Mouse (Mus musculus): ENCODE measurements around the gene Gabrb3. TPM values are rescaled to one million over a fixed set of nuclear protein-coding genes. Genes with fewer than 3 reads are reported as not detected.

The Gabrb3 gene
- polyA plus RNA-seq, 1 experiment from 2014 or later = 67.4 TPM

DNA sequence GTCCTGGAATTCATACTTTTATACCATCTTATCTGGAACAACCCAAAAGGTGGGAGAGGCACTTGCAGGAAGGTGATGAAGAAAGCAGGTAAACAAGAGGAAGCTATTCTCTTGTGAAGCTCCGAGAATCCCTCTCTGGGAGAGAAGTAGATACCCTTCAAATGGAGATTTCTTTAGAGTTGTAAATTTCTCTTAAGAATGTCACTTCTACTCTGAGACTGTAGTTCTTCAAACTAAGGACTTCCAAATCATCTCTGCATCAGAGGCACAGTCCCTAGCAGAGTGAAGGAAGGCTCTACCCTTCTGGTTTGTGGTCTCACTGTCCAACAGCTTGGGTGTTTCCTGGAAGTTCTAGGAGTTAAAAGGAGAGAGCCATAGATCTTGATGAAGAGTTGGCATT is 221.3 kb downstream of the Gabrb3 start:
- H3K9ac ChIP-seq (ENCODE audit: low read depth, low read length) = no peak overlapping the region
- H3K4me1 ChIP-seq (ENCODE audit: control insufficient read depth, insufficient read depth, low read length) = no peaks in the 10 kb centered on the region
- H3K9me3 ChIP-seq (replicated peaks; ENCODE audit: control insufficient read depth, low read length, poor library complexity, severe bottlenecking) = no peaks in the 10 kb centered on the region
- H3K36me3 ChIP-seq (ENCODE audit: control insufficient read depth, insufficient read depth, low read length) = no peaks in the 10 kb centered on the region
- H3K4me3 ChIP-seq (ENCODE audit: low read depth, low read length) = no peak overlapping the region
- 40% methylated on average over 1 of the region's 1 CpGs for WGBS
- no peak overlapping the region for H3K4me2 ChIP-seq (ENCODE audit: low read length)
- H3K27me3 ChIP-seq (ENCODE audit: control insufficient read depth, insufficient read depth, low read depth, low read length) = no peaks in the 10 kb centered on the region
- no peak for ATAC-seq
- H3K27ac ChIP-seq (ENCODE audit: low read length) = no peak overlapping the region

DNA sequence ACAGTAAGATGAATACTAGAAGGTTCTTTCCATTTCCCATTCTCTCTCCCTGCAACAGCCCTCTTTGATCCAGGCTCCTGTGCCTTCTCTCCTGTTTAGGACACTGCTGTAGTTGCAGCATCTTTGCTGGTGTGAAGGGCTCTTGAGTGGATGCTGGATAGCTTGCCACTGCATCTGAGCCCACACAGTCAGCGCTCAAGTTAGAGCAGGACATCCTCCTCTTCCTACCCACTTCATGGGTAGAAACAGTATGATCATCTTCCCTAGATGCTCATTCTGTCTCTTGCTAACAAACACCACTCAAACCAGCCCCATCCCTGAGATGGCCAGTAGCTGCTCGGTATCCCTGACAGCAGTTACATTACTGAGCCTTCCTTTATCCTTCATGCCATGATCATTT is 227.9 kb downstream of the Gabrb3 start:
- Histone ChIP-seq H3K9me3 (replicated peaks; ENCODE audit: control insufficient read depth, low read length, poor library complexity, severe bottlenecking) (no peaks in the 10 kb centered on the region), H3K4me3 (ENCODE audit: low read depth, low read length) (no peak overlapping the region), H3K9ac (ENCODE audit: low read depth, low read length) (no peak overlapping the region), H3K27ac (ENCODE audit: low read length) (no peak overlapping the region), H3K4me1 (ENCODE audit: control insufficient read depth, insufficient read depth, low read length) (no peaks in the 10 kb centered on the region), H3K36me3 (ENCODE audit: control insufficient read depth, insufficient read depth, low read length) (no peaks in the 10 kb centered on the region), H3K27me3 (ENCODE audit: control insufficient read depth, insufficient read depth, low read depth, low read length) (no peaks in the 10 kb centered on the region), H3K4me2 (ENCODE audit: low read length) (no peak overlapping the region)
- 88% methylated on average over 2 of the region's 2 CpGs for WGBS
- ATAC-seq = no peak

DNA sequence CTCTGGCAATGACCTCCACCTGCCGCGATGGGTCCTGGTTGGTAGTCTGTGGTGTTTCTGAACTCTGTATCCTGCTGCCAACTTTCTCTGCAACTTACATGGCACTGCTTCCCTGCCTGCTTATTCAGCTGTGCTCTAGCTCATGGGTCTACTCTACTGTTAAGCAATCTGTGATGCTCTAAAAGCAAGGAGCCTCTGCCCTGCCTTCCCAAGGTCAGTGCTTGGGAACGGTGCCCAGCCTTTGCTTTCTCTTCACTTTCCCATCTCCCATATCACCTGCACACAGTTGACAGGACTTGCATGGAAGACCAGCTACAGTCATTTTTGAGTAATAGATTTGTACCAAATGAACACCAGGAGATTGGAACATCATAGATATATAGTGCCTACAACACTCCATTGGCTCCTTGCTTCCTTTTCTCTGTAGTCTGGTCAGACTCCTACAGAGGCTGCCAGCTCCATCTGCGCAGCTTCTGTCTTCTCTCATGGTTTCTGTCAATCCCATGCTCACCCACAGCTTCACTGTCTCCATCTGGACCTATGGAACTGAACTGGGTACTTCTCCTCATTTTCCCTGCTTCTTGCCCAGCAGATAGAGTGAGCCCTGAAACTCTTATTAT is 228.8 kb downstream of the Gabrb3 start:
- H3K9me3 ChIP-seq (replicated peaks; ENCODE audit: control insufficient read depth, low read length, poor library complexity, severe bottlenecking) = no peaks in the 10 kb centered on the region
- H3K4me1 ChIP-seq (ENCODE audit: control insufficient read depth, insufficient read depth, low read length) = no peaks in the 10 kb centered on the region
- no peak overlapping the region for H3K27ac ChIP-seq (ENCODE audit: low read length)
- WGBS = 92% methylated on average over 4 of the region's 4 CpGs
- H3K36me3 ChIP-seq (ENCODE audit: control insufficient read depth, insufficient read depth, low read length) = no peaks in the 10 kb centered on the region
- H3K4me2 ChIP-seq (ENCODE audit: low read length) = no peak overlapping the region
- H3K9ac ChIP-seq (ENCODE audit: low read depth, low read length) = no peak overlapping the region
- no peaks in the 10 kb centered on the region for H3K27me3 ChIP-seq (ENCODE audit: control insufficient read depth, insufficient read depth, low read depth, low read length)
- no peak overlapping the region for H3K4me3 ChIP-seq (ENCODE audit: low read depth, low read length)
- no peak for ATAC-seq

DNA sequence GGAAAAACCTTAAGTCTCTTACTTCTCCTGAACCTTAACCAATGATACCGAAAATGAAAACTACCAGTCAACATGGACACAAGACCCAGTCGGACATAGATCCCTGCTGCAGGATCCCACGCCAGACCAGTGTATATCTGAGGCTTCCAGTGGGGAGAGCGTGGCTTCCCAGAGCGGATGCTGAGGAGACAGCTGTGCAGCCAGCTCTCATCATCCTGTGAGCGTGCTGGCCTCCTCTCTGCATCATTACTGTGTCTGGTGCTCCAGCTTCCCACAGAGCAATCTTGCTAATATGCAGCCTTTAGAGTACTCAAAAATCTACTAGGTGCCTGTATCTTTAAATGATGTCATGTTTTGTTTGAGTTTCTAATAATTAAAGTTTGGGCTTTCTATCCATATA is 257.9 kb downstream of the Gabrb3 start:
- H3K9me3 ChIP-seq (replicated peaks; ENCODE audit: control insufficient read depth, low read length, poor library complexity, severe bottlenecking) = no peaks in the 10 kb centered on the region
- H3K4me2 ChIP-seq (ENCODE audit: low read length) = no peak overlapping the region
- H3K36me3 ChIP-seq (ENCODE audit: control insufficient read depth, insufficient read depth, low read length) = no peaks in the 10 kb centered on the region
- peak; percentile 46; the same call in 1 of the 2 replicates for ATAC-seq
- WGBS = 69% methylated on average over 6 of the region's 6 CpGs
- H3K4me3 ChIP-seq (ENCODE audit: low read depth, low read length) = no peak overlapping the region
- H3K27ac ChIP-seq (ENCODE audit: low read length) = no peak overlapping the region
- H3K4me1 ChIP-seq (ENCODE audit: control insufficient read depth, insufficient read depth, low read length) = peaks cover 3% of the 10 kb centered on the region; the same call in 1 of the 2 replicates
- H3K9ac ChIP-seq (ENCODE audit: low read depth, low read length) = no peak overlapping the region
- no peaks in the 10 kb centered on the region for H3K27me3 ChIP-seq (ENCODE audit: control insufficient read depth, insufficient read depth, low read depth, low read length)

DNA sequence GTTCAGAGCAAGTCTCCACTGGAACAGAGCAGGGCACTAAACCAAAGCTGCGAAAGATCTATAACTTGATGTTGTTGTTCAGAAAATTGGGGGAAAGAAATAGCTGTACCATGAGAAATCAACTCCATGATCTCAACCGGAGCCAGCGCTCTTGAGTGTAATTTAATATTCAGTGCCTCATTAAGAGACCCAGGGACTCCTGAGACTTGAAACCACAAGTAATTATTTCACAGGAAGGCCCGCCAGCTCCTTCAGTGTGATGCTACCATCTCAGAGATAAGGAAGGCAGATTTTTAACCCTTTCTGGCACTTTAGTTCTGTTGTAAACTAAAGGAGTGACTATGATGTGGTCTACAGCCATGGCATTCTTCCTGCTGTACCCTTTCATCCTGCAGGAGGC is 270.3 kb downstream of the Gabrb3 start:
- Histone ChIP-seq H3K4me3 (ENCODE audit: low read depth, low read length) (no peak overlapping the region), H3K4me2 (ENCODE audit: low read length) (no peak overlapping the region), H3K27ac (ENCODE audit: low read length) (no peak overlapping the region), H3K9me3 (replicated peaks; ENCODE audit: control insufficient read depth, low read length, poor library complexity, severe bottlenecking) (no peaks in the 10 kb centered on the region), H3K36me3 (ENCODE audit: control insufficient read depth, insufficient read depth, low read length) (no peaks in the 10 kb centered on the region), H3K27me3 (ENCODE audit: control insufficient read depth, insufficient read depth, low read depth, low read length) (no peaks in the 10 kb centered on the region), H3K4me1 (ENCODE audit: control insufficient read depth, insufficient read depth, low read length) (no peaks in the 10 kb centered on the region), H3K9ac (ENCODE audit: low read depth, low read length) (no peak overlapping the region)
- no peak for ATAC-seq
- WGBS = 63% methylated on average over 4 of the region's 4 CpGs

DNA sequence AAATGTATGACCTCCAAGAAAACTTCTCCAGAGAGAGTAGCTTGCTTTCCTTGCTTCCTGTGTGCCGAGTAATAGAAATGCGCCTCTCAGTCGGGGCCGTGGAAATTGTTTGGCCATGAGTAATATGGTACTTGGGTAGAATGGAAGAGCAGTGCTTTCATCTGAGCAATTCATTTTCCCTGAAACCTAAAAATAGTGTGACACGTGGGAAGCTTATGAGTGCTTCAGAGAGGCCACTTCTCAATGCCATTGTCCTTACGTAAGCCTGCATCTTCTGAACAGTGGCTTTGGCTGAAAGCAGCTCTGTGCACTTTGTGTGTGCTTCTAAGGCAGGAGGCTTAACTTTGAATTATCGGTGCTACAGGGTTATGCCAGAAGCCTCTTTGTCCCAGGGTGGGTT is 280.9 kb downstream of the Gabrb3 start:
- 56% methylated on average over 7 of the region's 7 CpGs for WGBS
- peak; percentile 72; the same call in 1 of the 2 replicates for ATAC-seq

DNA sequence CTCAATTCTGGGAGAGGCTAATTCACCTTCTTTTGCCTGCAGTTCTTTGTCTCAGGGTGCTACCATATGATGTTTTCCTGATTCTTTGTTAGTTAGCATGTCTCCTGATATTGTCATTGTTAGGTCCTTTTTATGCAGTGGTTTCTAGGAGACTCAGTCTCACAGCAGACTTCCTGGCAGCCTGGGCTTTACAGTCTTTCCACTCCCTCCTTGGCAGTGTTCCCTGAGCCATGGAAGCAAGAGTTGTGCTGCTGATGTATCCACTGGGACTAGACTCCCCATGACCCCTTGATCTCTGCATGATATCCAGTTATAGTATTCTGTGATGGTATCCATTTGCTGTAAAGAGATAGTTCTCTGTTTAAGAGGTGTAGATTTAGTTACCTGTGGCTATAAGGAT is 281.6 kb downstream of the Gabrb3 start:
- Histone ChIP-seq H3K4me2 (ENCODE audit: low read length) (no peak overlapping the region), H3K27me3 (ENCODE audit: control insufficient read depth, insufficient read depth, low read depth, low read length) (no peaks in the 10 kb centered on the region), H3K27ac (ENCODE audit: low read length) (0 out of 2 replicates have a peak overlapping the region, but pooled peaks have one; percentile 2), H3K36me3 (ENCODE audit: control insufficient read depth, insufficient read depth, low read length) (no peaks in the 10 kb centered on the region), H3K9ac (ENCODE audit: low read depth, low read length) (no peak overlapping the region), H3K4me3 (ENCODE audit: low read depth, low read length) (no peak overlapping the region), H3K9me3 (replicated peaks; ENCODE audit: control insufficient read depth, low read length, poor library complexity, severe bottlenecking) (no peaks in the 10 kb centered on the region), H3K4me1 (ENCODE audit: control insufficient read depth, insufficient read depth, low read length) (peaks cover 14% of the 10 kb centered on the region)
- no peak for ATAC-seq

More for the DNA sequence above, 280.9 kb downstream of the Gabrb3 start:
- H3K27ac ChIP-seq (ENCODE audit: low read length) = 0 out of 2 replicates have a peak overlapping the region, but pooled peaks have one; percentile 5
- H3K27me3 ChIP-seq (ENCODE audit: control insufficient read depth, insufficient read depth, low read depth, low read length) = no peaks in the 10 kb centered on the region
- no peaks in the 10 kb centered on the region for H3K9me3 ChIP-seq (replicated peaks; ENCODE audit: control insufficient read depth, low read length, poor library complexity, severe bottlenecking)
- no peak overlapping the region for H3K4me2 ChIP-seq (ENCODE audit: low read length)
- H3K4me3 ChIP-seq (ENCODE audit: low read depth, low read length) = no peak overlapping the region
- peaks cover 14% of the 10 kb centered on the region for H3K4me1 ChIP-seq (ENCODE audit: control insufficient read depth, insufficient read depth, low read length)
- H3K36me3 ChIP-seq (ENCODE audit: control insufficient read depth, insufficient read depth, low read length) = no peaks in the 10 kb centered on the region
- no peak overlapping the region for H3K9ac ChIP-seq (ENCODE audit: low read depth, low read length)

DNA sequence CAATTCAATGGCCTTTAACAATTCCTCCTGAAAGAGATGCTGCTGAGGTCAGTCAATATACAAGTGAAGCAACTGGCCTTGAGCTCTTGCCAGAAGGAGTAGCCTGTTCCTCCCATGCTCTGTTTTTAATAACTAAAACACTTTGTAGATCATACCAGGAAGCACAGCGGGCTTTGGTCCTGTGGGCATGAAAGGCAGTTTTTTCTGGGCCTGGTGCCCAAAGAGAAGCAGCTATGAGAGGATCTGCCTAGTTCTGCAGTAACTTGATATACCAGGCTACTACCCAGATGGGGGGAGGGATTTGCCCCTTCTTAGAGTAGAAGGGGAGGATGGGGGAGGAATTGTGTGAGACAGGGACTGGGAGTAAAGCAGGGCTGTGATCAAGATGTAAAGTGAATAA is 284.1 kb downstream of the Gabrb3 start:
- WGBS = 60% methylated on average over 1 of the region's 1 CpGs
- no peak overlapping the region for H3K4me3 ChIP-seq (ENCODE audit: low read depth, low read length)
- H3K36me3 ChIP-seq (ENCODE audit: control insufficient read depth, insufficient read depth, low read length) = no peaks in the 10 kb centered on the region
- H3K4me1 ChIP-seq (ENCODE audit: control insufficient read depth, insufficient read depth, low read length) = peaks cover 20% of the 10 kb centered on the region
- no peaks in the 10 kb centered on the region for H3K9me3 ChIP-seq (replicated peaks; ENCODE audit: control insufficient read depth, low read length, poor library complexity, severe bottlenecking)
- H3K9ac ChIP-seq (ENCODE audit: low read depth, low read length) = no peak overlapping the region
- no peak for ATAC-seq
- no peak overlapping the region for H3K27ac ChIP-seq (ENCODE audit: low read length)
- H3K4me2 ChIP-seq (ENCODE audit: low read length) = no peak overlapping the region
- no peaks in the 10 kb centered on the region for H3K27me3 ChIP-seq (ENCODE audit: control insufficient read depth, insufficient read depth, low read depth, low read length)

DNA sequence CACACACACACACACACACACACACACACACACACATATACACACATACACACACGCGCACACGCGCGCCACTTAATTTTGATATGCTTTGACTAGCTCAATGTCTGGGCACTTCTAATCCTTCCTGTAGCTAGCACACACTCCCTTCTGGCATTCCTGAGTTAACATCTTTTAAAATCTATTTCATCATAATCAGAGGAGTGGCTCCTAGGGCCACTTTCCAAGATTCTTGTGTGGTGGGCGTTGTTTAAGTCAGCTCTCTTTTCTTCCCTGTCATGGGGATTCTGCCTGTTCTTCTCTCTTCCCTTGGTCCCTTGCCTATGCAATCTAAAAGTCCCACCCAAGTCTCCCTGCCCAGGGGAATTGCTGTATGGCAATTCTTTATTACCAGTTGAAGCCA is 286.6 kb downstream of the Gabrb3 start:
- H3K27ac ChIP-seq (ENCODE audit: low read length) = no peak overlapping the region
- H3K4me3 ChIP-seq (ENCODE audit: low read depth, low read length) = no peak overlapping the region
- no peak overlapping the region for H3K9ac ChIP-seq (ENCODE audit: low read depth, low read length)
- no peaks in the 10 kb centered on the region for H3K9me3 ChIP-seq (replicated peaks; ENCODE audit: control insufficient read depth, low read length, poor library complexity, severe bottlenecking)
- no peak for ATAC-seq
- WGBS = 89% methylated on average over 6 of the region's 6 CpGs
- H3K4me1 ChIP-seq (ENCODE audit: control insufficient read depth, insufficient read depth, low read length) = peaks cover 13% of the 10 kb centered on the region
- H3K27me3 ChIP-seq (ENCODE audit: control insufficient read depth, insufficient read depth, low read depth, low read length) = no peaks in the 10 kb centered on the region
- no peak overlapping the region for H3K4me2 ChIP-seq (ENCODE audit: low read length)
- no peaks in the 10 kb centered on the region for H3K36me3 ChIP-seq (ENCODE audit: control insufficient read depth, insufficient read depth, low read length)

Measured in midbrain, embryonic 16.5 days (tissue).